Mouse (Mus musculus): ENCODE data around the gene Cd59a. TPM values are rescaled to one million over a fixed set of nuclear protein-coding genes. Genes with fewer than 3 reads are reported as not detected.
"Not testable (repeated sequence)": the region's sequence is repeated elsewhere in the genome, so short reads cannot be mapped to it uniquely, and the experiment has no call there.

Cd59a gene
- polyA plus RNA-seq, 1 experiment from 2014 or later, result 101 TPM

- peaks cover 38% of the 10 kb centered on the region for H3K4me1 ChIP-seq (ENCODE audit: control insufficient read depth, low read depth, low read length)
- peak overlapping the region; percentile 58 for H3K4me2 ChIP-seq (ENCODE audit: low read depth, low read length)
- ATAC-seq (ENCODE audit: low read depth); H3K27me3 ChIP-seq (ENCODE audit: control insufficient read depth, insufficient read depth, low read depth, low read length); H3K9me3 ChIP-seq (replicated peaks; ENCODE audit: control insufficient read depth, low read length); H3K36me3 ChIP-seq (ENCODE audit: control insufficient read depth, insufficient read depth): not testable (repeated sequence)
- WGBS (ENCODE audit: insufficient replicate concordance), result 83% methylated on average over 4 of the region's 4 CpGs
- H3K9ac ChIP-seq (ENCODE audit: low read depth, low read length), result peak overlapping the region; percentile 78
- peak overlapping the region; percentile 67 for H3K4me3 ChIP-seq (ENCODE audit: low read depth, low read length)
- peak overlapping the region; percentile 94 for H3K27ac ChIP-seq (ENCODE audit: low read length)
These were observed 1.8 kb downstream of the Cd59a start for GRCm38 (mm10) chr2:104097396-104097795.

- Histone ChIP-seq H3K4me3 (ENCODE audit: low read depth, low read length) (peak overlapping the region; percentile 56), H3K9ac (ENCODE audit: low read depth, low read length) (peak overlapping the region; percentile 53), H3K27me3 (ENCODE audit: control insufficient read depth, insufficient read depth, low read depth, low read length) (no peaks in the 10 kb centered on the region), H3K9me3 (replicated peaks; ENCODE audit: control insufficient read depth, low read length) (no peaks in the 10 kb centered on the region), H3K36me3 (ENCODE audit: control insufficient read depth, insufficient read depth) (no peaks in the 10 kb centered on the region; the same call in 1 of the 2 replicates), H3K27ac (ENCODE audit: low read length) (peak overlapping the region; percentile 94), H3K4me1 (ENCODE audit: control insufficient read depth, low read depth, low read length) (peaks cover 47% of the 10 kb centered on the region), H3K4me2 (ENCODE audit: low read depth, low read length) (peak overlapping the region; percentile 58)
- 7% methylated on average over 3 of the region's 3 CpGs for WGBS (ENCODE audit: insufficient replicate concordance)
- ATAC-seq (ENCODE audit: low read depth), result peak; percentile 89
These were observed 3.1 kb downstream of the Cd59a start for GRCm38 (mm10) chr2:104098529-104099230.

DNA sequence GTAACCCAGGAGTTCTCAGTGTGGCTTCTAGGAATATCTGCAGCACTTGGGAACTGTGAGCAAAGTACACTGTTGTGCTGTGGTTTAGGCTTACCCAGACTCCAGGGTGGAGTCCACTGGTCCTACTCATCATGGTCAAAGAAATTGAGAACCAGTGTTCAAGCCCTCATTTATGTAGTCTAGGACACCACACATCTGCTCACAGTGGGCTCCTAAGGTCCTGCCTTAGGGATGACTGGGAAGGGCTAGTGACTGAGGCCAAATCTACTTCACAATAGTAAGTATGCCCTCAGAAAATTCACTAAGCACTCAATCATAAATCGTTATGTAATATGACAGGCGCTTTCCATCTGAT, 3.6 kb downstream of the Cd59a start:
- peak overlapping the region; percentile 94 for H3K27ac ChIP-seq (ENCODE audit: low read length)
- peaks cover 46% of the 10 kb centered on the region for H3K4me1 ChIP-seq (ENCODE audit: control insufficient read depth, low read depth, low read length)

GRCm38 (mm10) chr2:104099946-104100345, 4.3 kb downstream of the Cd59a start:
- peaks cover 50% of the 10 kb centered on the region for H3K4me1 ChIP-seq (ENCODE audit: control insufficient read depth, low read depth, low read length)
- peak overlapping the region; percentile 19 for H3K9ac ChIP-seq (ENCODE audit: low read depth, low read length)

More for the DNA sequence above, 3.6 kb downstream of the Cd59a start:
- no peaks in the 10 kb centered on the region for H3K27me3 ChIP-seq (ENCODE audit: control insufficient read depth, insufficient read depth, low read depth, low read length)
- no peaks in the 10 kb centered on the region; the same call in 1 of the 2 replicates for H3K36me3 ChIP-seq (ENCODE audit: control insufficient read depth, insufficient read depth)
- peak overlapping the region; percentile 53 for H3K9ac ChIP-seq (ENCODE audit: low read depth, low read length)
- H3K4me3 ChIP-seq (ENCODE audit: low read depth, low read length), result peak overlapping the region; percentile 56
- no peaks in the 10 kb centered on the region for H3K9me3 ChIP-seq (replicated peaks; ENCODE audit: control insufficient read depth, low read length)
- peak overlapping the region; percentile 58 for H3K4me2 ChIP-seq (ENCODE audit: low read depth, low read length)
- ATAC-seq (ENCODE audit: low read depth), result no peak
- WGBS (ENCODE audit: insufficient replicate concordance), result 86% methylated on average over 2 of the region's 2 CpGs

DNA sequence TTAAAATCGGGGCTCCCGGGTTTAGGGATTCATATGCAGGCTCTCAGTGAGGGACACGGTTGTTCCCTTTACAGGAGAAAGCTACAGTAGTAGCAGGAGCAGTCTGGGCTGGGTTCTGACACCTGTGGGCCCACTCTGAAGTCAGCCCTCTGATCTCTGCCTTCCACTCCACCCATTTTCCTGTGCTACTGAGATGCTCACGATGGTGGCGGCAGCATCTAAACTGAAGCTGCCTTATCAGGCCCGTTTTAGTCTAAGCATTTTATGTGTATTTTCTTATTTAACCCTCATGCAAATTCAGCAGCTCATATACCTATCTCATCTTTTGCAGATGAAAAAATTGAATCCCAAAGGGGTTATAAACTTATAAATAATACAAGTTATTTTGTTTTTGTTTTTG, 9.2 kb downstream of the Cd59a start:
- H3K27ac ChIP-seq (ENCODE audit: low read length), result no peak overlapping the region
- ATAC-seq (ENCODE audit: low read depth), result no peak
- no peak overlapping the region for H3K4me3 ChIP-seq (ENCODE audit: low read depth, low read length)
- no peak overlapping the region for H3K9ac ChIP-seq (ENCODE audit: low read depth, low read length)
- peaks cover 8% of the 10 kb centered on the region; the same call in 1 of the 2 replicates for H3K36me3 ChIP-seq (ENCODE audit: control insufficient read depth, insufficient read depth)
- H3K4me2 ChIP-seq (ENCODE audit: low read depth, low read length), result no peak overlapping the region
- H3K9me3 ChIP-seq (replicated peaks; ENCODE audit: control insufficient read depth, low read length), result no peaks in the 10 kb centered on the region
- H3K4me1 ChIP-seq (ENCODE audit: control insufficient read depth, low read depth, low read length), result peaks cover 44% of the 10 kb centered on the region
- H3K27me3 ChIP-seq (ENCODE audit: control insufficient read depth, insufficient read depth, low read depth, low read length), result no peaks in the 10 kb centered on the region
- 71% methylated on average over 6 of the region's 6 CpGs for WGBS (ENCODE audit: insufficient replicate concordance)

More at GRCm38 (mm10) chr2:104099946-104100345, 4.3 kb downstream of the Cd59a start:
- no peaks in the 10 kb centered on the region; the same call in 1 of the 2 replicates for H3K36me3 ChIP-seq (ENCODE audit: control insufficient read depth, insufficient read depth)
- no peak for ATAC-seq (ENCODE audit: low read depth)
- H3K9me3 ChIP-seq (replicated peaks; ENCODE audit: control insufficient read depth, low read length), result no peaks in the 10 kb centered on the region
- H3K4me3 ChIP-seq (ENCODE audit: low read depth, low read length), result peak overlapping the region; percentile 3; the same call in 1 of the 2 replicates
- H3K4me2 ChIP-seq (ENCODE audit: low read depth, low read length), result peak overlapping the region; percentile 58
- peak overlapping the region; percentile 94 for H3K27ac ChIP-seq (ENCODE audit: low read length)
- no peaks in the 10 kb centered on the region for H3K27me3 ChIP-seq (ENCODE audit: control insufficient read depth, insufficient read depth, low read depth, low read length)
- 21% methylated on average over 1 of the region's 1 CpGs for WGBS (ENCODE audit: insufficient replicate concordance)

GRCm38 (mm10) chr2:104109021-104109420, 13.4 kb downstream of the Cd59a start:
- not testable (repeated sequence) for H3K9me3 ChIP-seq (replicated peaks; ENCODE audit: control insufficient read depth, low read length); H3K36me3 ChIP-seq (ENCODE audit: control insufficient read depth, insufficient read depth); H3K27me3 ChIP-seq (ENCODE audit: control insufficient read depth, insufficient read depth, low read depth, low read length); ATAC-seq (ENCODE audit: low read depth); H3K4me3 ChIP-seq (ENCODE audit: low read depth, low read length); H3K4me2 ChIP-seq (ENCODE audit: low read depth, low read length); H3K27ac ChIP-seq (ENCODE audit: low read length); H3K9ac ChIP-seq (ENCODE audit: low read depth, low read length)
- WGBS (ENCODE audit: insufficient replicate concordance), result 89% methylated on average over 2 of the region's 2 CpGs
- peaks cover 17% of the 10 kb centered on the region for H3K4me1 ChIP-seq (ENCODE audit: control insufficient read depth, low read depth, low read length)

DNA sequence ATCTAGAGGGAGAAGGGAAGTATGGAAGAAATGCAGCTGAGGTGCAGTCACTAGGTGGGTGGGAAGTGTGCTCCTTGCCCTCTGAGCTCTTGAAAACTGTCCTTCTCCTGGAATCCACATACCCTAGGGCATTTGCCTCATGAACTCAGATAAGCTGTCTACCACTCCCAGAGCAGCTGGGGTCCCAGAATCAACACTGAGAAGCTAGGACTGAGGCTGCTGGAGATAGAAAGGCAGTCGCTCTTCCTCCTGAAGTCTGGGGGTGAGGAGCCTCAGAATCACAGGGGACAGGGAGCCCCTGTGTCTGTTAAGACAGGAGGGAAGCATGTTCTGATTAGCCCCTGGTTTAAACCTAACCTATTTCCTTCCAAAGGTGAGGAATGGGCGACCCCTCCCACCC, 13.9 kb downstream of the Cd59a start:
- ATAC-seq (ENCODE audit: low read depth), result peak; percentile 10; the same call in 1 of the 2 replicates

DNA sequence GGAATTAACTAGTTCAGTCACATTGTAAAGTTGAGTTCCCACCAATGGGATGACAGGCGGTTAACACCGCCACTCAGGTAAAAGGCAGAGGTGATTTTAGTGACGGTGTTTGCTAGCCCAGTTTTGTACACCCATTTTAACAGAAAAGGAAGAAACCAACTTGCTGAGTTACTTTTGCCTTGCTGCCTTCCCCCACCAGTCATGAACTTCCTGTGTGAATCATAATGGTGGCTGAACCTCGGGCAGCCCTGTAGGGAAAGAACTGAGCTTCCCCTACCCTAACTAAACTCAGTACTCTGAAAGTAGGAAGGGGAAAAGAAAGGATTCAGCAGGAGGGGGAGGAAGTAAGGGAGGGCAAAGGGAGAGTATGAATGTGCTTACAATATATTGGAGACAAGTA, 14.4 kb downstream of the Cd59a start:
- H3K27me3 ChIP-seq (ENCODE audit: control insufficient read depth, insufficient read depth, low read depth, low read length), result no peaks in the 10 kb centered on the region
- H3K4me2 ChIP-seq (ENCODE audit: low read depth, low read length), result no peak overlapping the region
- ATAC-seq (ENCODE audit: low read depth), result no peak
- no peak overlapping the region for H3K9ac ChIP-seq (ENCODE audit: low read depth, low read length)
- peaks cover 8% of the 10 kb centered on the region; the same call in 1 of the 2 replicates for H3K36me3 ChIP-seq (ENCODE audit: control insufficient read depth, insufficient read depth)
- no peaks in the 10 kb centered on the region for H3K9me3 ChIP-seq (replicated peaks; ENCODE audit: control insufficient read depth, low read length)
- H3K4me1 ChIP-seq (ENCODE audit: control insufficient read depth, low read depth, low read length), result peaks cover 13% of the 10 kb centered on the region
- 61% methylated on average over 4 of the region's 4 CpGs for WGBS (ENCODE audit: insufficient replicate concordance)
- no peak overlapping the region for H3K27ac ChIP-seq (ENCODE audit: low read length)
- H3K4me3 ChIP-seq (ENCODE audit: low read depth, low read length), result no peak overlapping the region

More for the DNA sequence above, 13.9 kb downstream of the Cd59a start:
- Histone ChIP-seq H3K4me1 (ENCODE audit: control insufficient read depth, low read depth, low read length) (peaks cover 16% of the 10 kb centered on the region), H3K4me2 (ENCODE audit: low read depth, low read length) (no peak overlapping the region), H3K27ac (ENCODE audit: low read length) (0 out of 2 replicates have a peak overlapping the region, but pooled peaks have one; percentile 42), H3K4me3 (ENCODE audit: low read depth, low read length) (no peak overlapping the region), H3K27me3 (ENCODE audit: control insufficient read depth, insufficient read depth, low read depth, low read length) (no peaks in the 10 kb centered on the region), H3K9ac (ENCODE audit: low read depth, low read length) (no peak overlapping the region), H3K9me3 (replicated peaks; ENCODE audit: control insufficient read depth, low read length) (no peaks in the 10 kb centered on the region), H3K36me3 (ENCODE audit: control insufficient read depth, insufficient read depth) (peaks cover 8% of the 10 kb centered on the region; the same call in 1 of the 2 replicates)
- 40% methylated on average over 2 of the region's 2 CpGs for WGBS (ENCODE audit: insufficient replicate concordance)

- H3K36me3 ChIP-seq (ENCODE audit: control insufficient read depth, insufficient read depth); H3K4me3 ChIP-seq (ENCODE audit: low read depth, low read length); H3K27me3 ChIP-seq (ENCODE audit: control insufficient read depth, insufficient read depth, low read depth, low read length); H3K4me2 ChIP-seq (ENCODE audit: low read depth, low read length); H3K9ac ChIP-seq (ENCODE audit: low read depth, low read length); H3K27ac ChIP-seq (ENCODE audit: low read length); ATAC-seq (ENCODE audit: low read depth); H3K9me3 ChIP-seq (replicated peaks; ENCODE audit: control insufficient read depth, low read length): not testable (repeated sequence)
- H3K4me1 ChIP-seq (ENCODE audit: control insufficient read depth, low read depth, low read length), result peaks cover 13% of the 10 kb centered on the region
- WGBS (ENCODE audit: insufficient replicate concordance), result no CpG with 5 or more reads among the region's 1 CpGs
These were observed 15.7 kb downstream of the Cd59a start for GRCm38 (mm10) chr2:104111170-104111797.

Measured in liver, embryonic 16.5 days (tissue).